Mouse (Mus musculus) frontal cortex, postnatal 14 days (tissue): Measurements from ENCODE around the gene Plb1.
A peak's percentile ranks its signal among the peaks of the same experiment; 100 is the strongest.

Source experiments
- DNase-seq, 2 experiments: peaks; one replicate each; pipeline ENCODE4 v3.0.0; 2022; ENCODE audit warnings: low spot score in 2 of 2

The Plb1 gene

GRCm38 (mm10) chr5:32232474-32232873 is at the start of gene Plb1:
Plb1 (plus strand) TSS chr5:32232708.
- DNase-seq: no peak

- no peak for DNase-seq
Observed at GRCm38 (mm10) chr5:32182885-32183629, 49.5 kb upstream of the Plb1 start.

GRCm38 (mm10) chr5:32187717-32188116 is 44.8 kb upstream of the Plb1 start:
- DNase-seq: no peak

- DNase-seq: no peak
Observed at GRCm38 (mm10) chr5:32191259-32191658, 41.2 kb upstream of the Plb1 start.

GRCm38 (mm10) chr5:32192016-32192845 is 40.3 kb upstream of the Plb1 start:
- no peak for DNase-seq

GRCm38 (mm10) chr5:32194236-32194635 is 38.3 kb upstream of the Plb1 start:
- DNase-seq: no peak

- DNase-seq: no peak
Observed at GRCm38 (mm10) chr5:32195857-32196609, 36.5 kb upstream of the Plb1 start.

GRCm38 (mm10) chr5:32197698-32198097 is 34.8 kb upstream of the Plb1 start:
- peak; percentile 77 to 87 for DNase-seq

GRCm38 (mm10) chr5:32199136-32199535 is 33.4 kb upstream of the Plb1 start:
- DNase-seq: no peak

- DNase-seq: no peak
Observed at GRCm38 (mm10) chr5:32199594-32199993, 32.9 kb upstream of the Plb1 start.

GRCm38 (mm10) chr5:32204653-32205052 is 27.9 kb upstream of the Plb1 start:
- DNase-seq: no peak

- DNase-seq: no peak
Observed at GRCm38 (mm10) chr5:32206726-32207125, 25.8 kb upstream of the Plb1 start.

GRCm38 (mm10) chr5:32208460-32208859 is 24.0 kb upstream of the Plb1 start:
- no peak for DNase-seq

GRCm38 (mm10) chr5:32211011-32211410 is 21.5 kb upstream of the Plb1 start:
- DNase-seq: no peak

GRCm38 (mm10) chr5:32213746-32214145 is 18.8 kb upstream of the Plb1 start:
- DNase-seq: no peak

GRCm38 (mm10) chr5:32215510-32215909 is 17.0 kb upstream of the Plb1 start:
- peak in 1 of 2 experiments; percentile 10 for DNase-seq

GRCm38 (mm10) chr5:32216465-32216864 is 16.0 kb upstream of the Plb1 start:
- DNase-seq: no peak

- no peak for DNase-seq
Observed at GRCm38 (mm10) chr5:32217477-32217876, 15.0 kb upstream of the Plb1 start.

- no peak for DNase-seq
Observed at GRCm38 (mm10) chr5:32230372-32230771, 2.1 kb upstream of the Plb1 start.

GRCm38 (mm10) chr5:32239337-32239736 is 6.8 kb downstream of the Plb1 start:
- no peak for DNase-seq

GRCm38 (mm10) chr5:32240741-32241140 is 8.2 kb downstream of the Plb1 start:
- no peak for DNase-seq

- no peak for DNase-seq
Observed at GRCm38 (mm10) chr5:32243286-32243885, 10.9 kb downstream of the Plb1 start.
